Mouse (Mus musculus): ENCODE data around the gene Il9. TPM values are rescaled to one million over a fixed set of nuclear protein-coding genes. Genes with fewer than 3 reads are reported as not detected.

The Il9 gene
- polyA plus RNA-seq (2012; rRNA removed): not detected in 2 replicates

DNA sequence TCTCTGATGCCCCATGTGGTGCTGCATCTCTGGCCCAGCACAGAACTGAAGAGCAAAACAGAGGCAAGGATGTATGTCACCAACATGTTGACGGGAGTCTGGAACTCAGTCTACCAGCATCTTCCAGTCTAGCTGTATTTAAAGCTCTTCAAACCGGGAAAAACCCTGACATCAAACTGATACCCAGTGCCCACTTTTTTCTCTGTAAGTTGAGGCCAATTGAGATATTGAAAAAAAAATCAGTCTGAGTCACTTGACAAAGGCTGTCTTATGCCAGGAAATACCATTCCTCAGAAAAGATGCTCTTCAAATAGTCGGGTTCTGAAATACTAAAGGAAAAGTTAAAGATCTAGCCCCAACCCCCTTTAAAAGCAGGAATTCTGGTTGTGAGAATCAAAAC, at the start of gene Il9:
Gene Il9 (minus strand): TSS at position 101 of the 400 bp plus-strand sequence.
- TF ChIP-seq CTCF (IDR thresholded peaks at IDR 0.05; ENCODE audit: insufficient read depth, low read length): no peak
- no peak for TF ChIP-seq POLR2A (IDR thresholded peaks at IDR 0.05; ENCODE audit: borderline replicate concordance, extremely low read depth, low read depth, low read length)
- Histone ChIP-seq H3K4me3 (replicated peaks; ENCODE audit: extremely low read depth, low read depth, low read length) (no peak within 1 kb of the TSS), H3K4me1 (ENCODE audit: control insufficient read depth, insufficient read depth, low read length) (no peaks in the 10 kb centered on the region)
- no peak for DNase-seq
- 68% methylated on average over 3 of the region's 3 CpGs for WGBS

DNA sequence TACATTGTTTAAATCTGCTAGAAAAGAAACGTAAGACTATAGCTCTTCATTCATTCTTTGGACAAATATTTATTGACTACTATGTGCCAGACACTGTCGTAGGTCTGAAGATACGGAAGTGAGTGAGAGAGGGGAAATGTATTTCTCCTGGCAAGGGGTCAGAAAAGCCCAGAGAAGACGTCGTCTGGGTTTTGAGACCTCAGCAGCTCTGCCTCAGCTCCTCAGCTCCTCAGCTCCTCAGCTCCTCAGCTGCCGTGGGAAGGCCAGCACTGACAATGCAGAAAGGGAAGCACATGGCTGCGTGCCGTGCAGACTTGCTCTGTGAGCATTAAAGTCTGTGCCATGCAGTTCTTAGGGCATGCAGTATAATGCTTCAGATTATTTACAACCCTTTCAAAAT, 47.6 kb upstream of the Il9 start:
- no peak for TF ChIP-seq CTCF (IDR thresholded peaks at IDR 0.05; ENCODE audit: insufficient read depth, low read length)
- TF ChIP-seq POLR2A (IDR thresholded peaks at IDR 0.05; ENCODE audit: borderline replicate concordance, extremely low read depth, low read depth, low read length): no peak
- DNase-seq: no peak
- H3K4me1 ChIP-seq (ENCODE audit: control insufficient read depth, insufficient read depth, low read length): no peaks in the 10 kb centered on the region
- 39% methylated on average over 8 of the region's 8 CpGs for WGBS
- H3K4me3 ChIP-seq (replicated peaks; ENCODE audit: extremely low read depth, low read depth, low read length): no peak overlapping the region

DNA sequence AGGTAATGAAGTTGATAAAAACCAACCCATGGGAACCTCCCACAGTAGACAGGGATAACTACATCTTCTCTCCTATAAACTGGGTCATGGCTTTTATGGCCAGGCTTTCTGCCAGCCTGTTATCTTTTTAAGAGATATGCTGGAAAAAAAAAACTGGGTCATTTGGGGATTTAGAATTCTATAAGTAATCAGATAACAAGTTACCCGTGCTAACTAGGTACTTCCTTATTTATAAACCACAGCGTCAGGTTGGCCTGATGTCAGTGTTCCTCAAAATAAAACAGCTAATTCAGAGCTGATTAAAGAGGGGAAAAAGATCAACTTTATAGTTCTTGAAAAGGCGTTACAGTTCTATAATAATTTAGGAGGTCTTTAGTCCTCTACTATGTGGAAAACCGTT, 47.0 kb upstream of the Il9 start:
- 62% methylated on average over 4 of the region's 4 CpGs for WGBS
- H3K4me1 ChIP-seq (ENCODE audit: control insufficient read depth, insufficient read depth, low read length): no peaks in the 10 kb centered on the region
- H3K4me3 ChIP-seq (replicated peaks; ENCODE audit: extremely low read depth, low read depth, low read length): no peak overlapping the region
- no peak for TF ChIP-seq CTCF (IDR thresholded peaks at IDR 0.05; ENCODE audit: insufficient read depth, low read length)
- no peak for TF ChIP-seq POLR2A (IDR thresholded peaks at IDR 0.05; ENCODE audit: borderline replicate concordance, extremely low read depth, low read depth, low read length)
- no peak for DNase-seq

DNA sequence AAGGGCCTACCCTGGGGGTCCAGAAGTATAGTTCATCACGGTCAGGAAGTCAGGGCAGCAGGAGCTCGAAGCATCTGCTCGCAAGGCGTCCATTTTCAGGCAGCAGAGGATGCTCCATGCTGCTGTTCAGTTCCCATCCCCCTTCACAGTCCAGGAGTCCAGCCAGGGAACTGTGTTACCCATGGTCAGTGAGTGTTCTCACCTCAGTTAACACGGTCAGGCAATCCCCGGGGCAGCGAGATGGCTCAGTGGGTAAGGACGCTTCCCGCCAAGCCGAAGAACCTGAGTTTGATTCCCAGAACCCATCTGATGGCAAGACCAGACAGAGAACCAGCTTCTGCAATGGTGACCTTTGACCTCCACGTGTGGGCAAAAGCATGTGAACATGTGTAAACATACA, 46.2 kb upstream of the Il9 start:
- DNase-seq: no peak
- Histone ChIP-seq H3K4me1 (ENCODE audit: control insufficient read depth, insufficient read depth, low read length) (no peaks in the 10 kb centered on the region), H3K4me3 (replicated peaks; ENCODE audit: extremely low read depth, low read depth, low read length) (no peak overlapping the region)
- TF ChIP-seq CTCF (IDR thresholded peaks at IDR 0.05; ENCODE audit: insufficient read depth, low read length): no peak
- WGBS: 87% methylated on average over 11 of the region's 11 CpGs

DNA sequence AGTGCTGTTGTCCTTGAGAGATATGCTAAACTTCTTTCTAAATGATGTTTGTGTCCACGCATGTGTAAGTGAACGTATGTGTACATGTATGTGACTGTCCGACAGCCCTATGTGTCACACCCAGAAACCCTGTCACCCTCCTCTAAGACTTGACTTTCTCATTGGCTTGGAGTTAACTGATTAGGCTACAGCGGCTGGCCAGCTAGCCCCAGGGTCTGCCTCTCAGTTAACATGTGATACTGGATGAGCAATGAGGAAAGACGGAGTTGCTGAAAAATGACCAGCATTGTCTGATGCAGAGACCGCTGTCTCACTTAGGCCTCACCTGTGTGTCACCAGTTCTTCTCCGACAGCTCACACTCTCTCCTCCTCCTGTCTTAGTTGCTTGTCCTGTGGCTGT, 45.8 kb upstream of the Il9 start:
- TF ChIP-seq POLR2A (IDR thresholded peaks at IDR 0.05; ENCODE audit: borderline replicate concordance, extremely low read depth, low read depth, low read length) (no peak), CTCF (IDR thresholded peaks at IDR 0.05; ENCODE audit: insufficient read depth, low read length) (no peak)
- no peak for DNase-seq
- no peaks in the 10 kb centered on the region for H3K4me1 ChIP-seq (ENCODE audit: control insufficient read depth, insufficient read depth, low read length)
- no peak overlapping the region for H3K4me3 ChIP-seq (replicated peaks; ENCODE audit: extremely low read depth, low read depth, low read length)
- 93% methylated on average over 7 of the region's 7 CpGs for WGBS

DNA sequence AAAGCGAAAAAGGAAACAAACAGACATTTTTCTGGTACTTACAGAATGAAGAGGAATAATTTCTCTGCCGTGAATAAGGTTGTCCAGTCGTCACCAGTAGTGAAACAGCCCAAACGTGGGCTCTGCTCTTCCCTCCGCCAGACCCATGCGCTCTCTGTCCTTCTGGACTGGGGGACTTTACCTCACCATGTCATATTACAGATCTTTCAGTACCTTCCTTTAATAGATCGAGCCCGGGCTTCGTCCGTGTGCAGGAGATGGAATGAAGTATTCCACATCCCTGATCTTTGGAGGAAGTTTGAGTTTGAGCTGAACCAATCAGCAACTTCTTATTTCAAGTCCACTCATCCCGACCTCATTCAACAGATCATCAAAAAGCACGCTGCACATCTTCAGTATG, 44.8 kb upstream of the Il9 start:
- no peak for DNase-seq
- Histone ChIP-seq H3K4me1 (ENCODE audit: control insufficient read depth, insufficient read depth, low read length) (no peaks in the 10 kb centered on the region), H3K4me3 (replicated peaks; ENCODE audit: extremely low read depth, low read depth, low read length) (no peak overlapping the region)
- 73% methylated on average over 12 of the region's 12 CpGs for WGBS
- no peak for TF ChIP-seq POLR2A (IDR thresholded peaks at IDR 0.05; ENCODE audit: borderline replicate concordance, extremely low read depth, low read depth, low read length)

DNA sequence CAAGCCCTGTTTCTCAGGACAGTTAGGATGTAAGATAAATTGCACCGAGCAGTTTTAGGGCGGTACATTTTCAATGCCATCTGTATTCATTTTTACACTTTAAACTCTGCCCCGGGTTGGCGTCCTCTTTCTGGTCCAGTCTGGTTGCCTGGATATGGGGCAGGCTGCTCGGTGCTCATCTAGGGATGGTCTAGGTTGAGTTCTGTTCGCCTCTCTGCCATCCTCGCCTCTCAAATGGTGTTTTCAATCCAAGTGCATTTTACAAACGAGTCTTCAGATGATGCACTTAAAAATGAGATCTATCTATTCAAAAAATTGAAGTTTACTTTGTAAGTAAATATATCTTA, 40.7 kb upstream of the Il9 start:
- no peak for DNase-seq
- H3K4me1 ChIP-seq (ENCODE audit: control insufficient read depth, insufficient read depth, low read length): no peaks in the 10 kb centered on the region
- H3K4me3 ChIP-seq (replicated peaks; ENCODE audit: extremely low read depth, low read depth, low read length): peak overlapping the region; percentile 56
- TF ChIP-seq POLR2A (IDR thresholded peaks at IDR 0.05; ENCODE audit: borderline replicate concordance, extremely low read depth, low read depth, low read length) (no peak), CTCF (IDR thresholded peaks at IDR 0.05; ENCODE audit: insufficient read depth, low read length) (no peak)
- 3% methylated on average over 8 of the region's 8 CpGs for WGBS

DNA sequence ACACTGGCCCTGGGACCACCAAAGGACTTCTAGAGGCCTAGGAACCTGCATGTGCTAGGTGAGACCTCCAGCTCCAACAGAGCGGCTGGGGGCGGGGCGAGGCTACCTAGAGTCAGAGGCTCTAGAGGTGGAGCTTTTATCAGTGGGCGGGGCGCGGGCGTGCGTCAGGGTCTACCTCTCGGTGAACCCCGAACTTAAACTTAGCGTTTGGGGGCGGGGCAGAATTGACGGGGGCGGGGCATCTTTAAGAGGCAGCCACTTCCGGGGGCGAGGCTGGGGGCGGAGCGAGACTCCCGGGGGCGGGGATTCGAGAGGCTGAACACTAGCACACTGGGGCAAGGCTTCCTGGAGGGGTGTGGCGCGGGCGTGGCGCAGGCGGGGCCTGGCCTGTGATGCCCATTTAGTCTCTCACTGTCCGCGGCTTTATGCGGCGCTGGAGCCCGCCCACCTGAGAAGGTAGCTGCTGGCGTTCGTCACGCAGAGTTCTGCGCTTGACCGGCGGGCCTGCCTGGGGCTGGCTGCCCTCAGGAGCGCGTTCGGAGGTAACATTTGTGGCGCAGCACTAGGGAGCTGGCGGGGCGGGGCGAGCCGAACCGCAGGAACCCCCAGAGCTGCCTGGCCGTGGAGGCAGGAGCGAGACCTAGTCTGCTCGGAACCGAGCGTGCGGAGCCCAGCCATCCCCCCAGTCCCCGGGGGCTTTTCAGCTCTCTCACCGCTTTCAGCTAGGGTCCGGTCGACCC, 40.2 kb upstream of the Il9 start, which contains the start of gene Fbxl21:
Gene Fbxl21 (plus strand): TSS at position 392 of the 740 bp plus-strand sequence.
- TF ChIP-seq CTCF (IDR thresholded peaks at IDR 0.05; ENCODE audit: insufficient read depth, low read length) (no peak), POLR2A (IDR thresholded peaks at IDR 0.05; ENCODE audit: borderline replicate concordance, extremely low read depth, low read depth, low read length) (peak; percentile 81; the same call in 1 of the 2 replicates)

DNA sequence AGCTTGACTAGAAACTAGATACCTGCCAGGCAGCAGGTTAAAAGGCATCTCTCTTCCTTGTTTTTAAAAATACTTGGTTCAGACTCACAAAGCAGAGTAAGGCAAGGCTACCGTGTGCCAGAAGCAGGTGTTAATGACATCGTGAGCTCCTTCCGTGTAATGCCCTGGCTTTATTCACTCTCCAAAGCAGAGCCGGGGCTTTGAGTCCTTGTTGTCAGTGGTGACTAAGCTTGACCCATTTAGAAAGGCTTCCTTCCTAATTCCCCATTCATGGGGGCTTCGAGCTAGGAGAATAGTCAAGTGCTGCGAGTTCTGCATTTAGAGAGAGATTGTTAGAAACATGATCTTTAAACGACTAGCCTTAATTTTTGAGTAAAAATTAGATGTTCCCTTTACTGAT, 34.8 kb upstream of the Il9 start:
- TF ChIP-seq CTCF (IDR thresholded peaks at IDR 0.05; ENCODE audit: insufficient read depth, low read length) (no peak), POLR2A (IDR thresholded peaks at IDR 0.05; ENCODE audit: borderline replicate concordance, extremely low read depth, low read depth, low read length) (no peak)
- DNase-seq: no peak
- Histone ChIP-seq H3K4me1 (ENCODE audit: control insufficient read depth, insufficient read depth, low read length) (no peaks in the 10 kb centered on the region), H3K4me3 (replicated peaks; ENCODE audit: extremely low read depth, low read depth, low read length) (no peak overlapping the region)
- 48% methylated on average over 7 of the region's 7 CpGs for WGBS

More for the DNA sequence above, 40.2 kb upstream of the Il9 start, which contains the start of gene Fbxl21:
- peak; percentile 92 for DNase-seq
- Histone ChIP-seq H3K4me3 (replicated peaks; ENCODE audit: extremely low read depth, low read depth, low read length) (peak within 1 kb of the TSS; percentile 56), H3K4me1 (ENCODE audit: control insufficient read depth, insufficient read depth, low read length) (no peaks in the 10 kb centered on the region)
- WGBS: 2% methylated on average over 56 of the region's 56 CpGs

DNA sequence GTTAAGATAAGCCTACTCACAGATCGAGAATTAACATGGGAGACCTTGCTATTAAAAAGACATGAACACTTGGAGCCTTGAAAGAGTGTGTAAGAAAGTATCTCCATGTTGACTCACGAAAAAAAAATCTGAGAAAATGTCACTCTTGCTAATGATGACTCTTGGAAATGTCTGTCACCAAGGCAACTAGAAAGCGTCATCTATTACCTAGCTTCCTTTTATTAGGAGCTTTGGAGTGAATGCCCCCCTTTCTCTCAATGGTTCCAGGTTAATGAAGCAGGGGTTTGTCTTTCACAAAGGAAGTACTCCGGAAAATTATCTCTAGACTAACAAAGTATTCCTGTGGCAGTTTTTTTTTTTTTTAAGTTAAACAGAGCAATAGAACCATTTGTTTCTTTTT, 34.3 kb upstream of the Il9 start:
- WGBS: 62% methylated on average over 4 of the region's 4 CpGs
- no peak for TF ChIP-seq CTCF (IDR thresholded peaks at IDR 0.05; ENCODE audit: insufficient read depth, low read length)
- TF ChIP-seq POLR2A (IDR thresholded peaks at IDR 0.05; ENCODE audit: borderline replicate concordance, extremely low read depth, low read depth, low read length): no peak
- H3K4me3 ChIP-seq (replicated peaks; ENCODE audit: extremely low read depth, low read depth, low read length): no peak overlapping the region
- DNase-seq: no peak
- H3K4me1 ChIP-seq (ENCODE audit: control insufficient read depth, insufficient read depth, low read length): no peaks in the 10 kb centered on the region

All from lung, adult 2 months (tissue).